Comparison of ENCODE assay signal across 22 mouse cellular contexts in genomic region chr2:11918070-11918469, GRCm38 (mm10).
DNase-seq lines count a peak whose midpoint lies in the region; ATAC-seq lines count a peak whose summit lies in the region.
"Had no signal": no experiment of that assay in that cellular context is flagged by ENCODE, and none has a peak within 500 bp of the region (broad histone marks: within the 10 kb centered on the region; RNA-seq: fewer than 3 reads in every experiment).

No protein-coding gene starts in this region.

- no peaks in the 10 kb centered on the region for H3K27me3 ChIP-seq in midbrain, embryonic 15.5 days (replicated peaks)
- H3K27me3 ChIP-seq: embryonic facial prominence, embryonic 12.5 days; forebrain, embryonic 13.5 days; forebrain, embryonic 15.5 days had no signal

- WGBS in midbrain, embryonic 15.5 days = 90% methylated on average over 5 of the region's 5 CpGs

- H3K4me2 ChIP-seq in midbrain, embryonic 15.5 days = no peak overlapping the region
- H3K4me2 ChIP-seq: embryonic facial prominence, embryonic 12.5 days; forebrain, embryonic 13.5 days; forebrain, embryonic 15.5 days had no signal

- DNase-seq in Muller cell, postnatal 12 days (ENCODE audit: inconsistent ontology term) = peak; percentile 16
- DNase-seq in lung, postnatal 14 days = no peak
- DNase-seq: adrenal gland, adult 8-10 months; adrenal gland, postnatal 14 days; adrenal gland, postnatal 36 days; B cell, adult 2 months; cerebellum, adult 11-12 months; cerebellum, adult 2 months; cerebellum, adult 9-10 months; cerebellum, postnatal 10 days; cerebellum, postnatal 36 days; forebrain, postnatal 0 days had no signal

- no peaks in the 10 kb centered on the region for H3K36me3 ChIP-seq in midbrain, embryonic 15.5 days (replicated peaks)
- H3K36me3 ChIP-seq: embryonic facial prominence, embryonic 10.5 days; embryonic facial prominence, embryonic 12.5 days; forebrain, embryonic 15.5 days had no signal

- no peaks in the 10 kb centered on the region for H3K9me3 ChIP-seq in midbrain, embryonic 15.5 days
- H3K9me3 ChIP-seq: embryonic facial prominence, embryonic 10.5 days; embryonic facial prominence, embryonic 12.5 days; forebrain, embryonic 13.5 days; forebrain, embryonic 15.5 days had no signal

- no peak overlapping the region for H3K9ac ChIP-seq in midbrain, embryonic 15.5 days
- H3K9ac ChIP-seq: embryonic facial prominence, embryonic 12.5 days; forebrain, embryonic 13.5 days; forebrain, embryonic 15.5 days; forebrain, postnatal 0 days had no signal

- H3K4me3 ChIP-seq in midbrain, embryonic 15.5 days = no peak overlapping the region
- H3K4me3 ChIP-seq: embryonic facial prominence, embryonic 10.5 days; embryonic facial prominence, embryonic 12.5 days; forebrain, embryonic 13.5 days; forebrain, embryonic 15.5 days had no signal

- no peak overlapping the region for H3K27ac ChIP-seq in midbrain, embryonic 15.5 days
- H3K27ac ChIP-seq: embryonic facial prominence, embryonic 10.5 days; embryonic facial prominence, embryonic 12.5 days; forebrain, embryonic 13.5 days; forebrain, embryonic 15.5 days had no signal

- peak; percentile 94 for ATAC-seq in granulocyte monocyte progenitor cell, adult 5-6 weeks (replicated peaks; ENCODE audit: poor library complexity, severe bottlenecking)
- ATAC-seq in megakaryocyte progenitor cell, adult 5-6 weeks (replicated peaks; ENCODE audit: poor library complexity) = peak; percentile 89
- ATAC-seq in midbrain, embryonic 15.5 days (replicated peaks) = no peak
- ATAC-seq in CD4-positive, CD25-positive, alpha-beta regulatory T cell, adult 4 months = no peak
- ATAC-seq: activated CD4-positive, CD25-positive, alpha-beta regulatory T cell, adult 4 months; forebrain, embryonic 13.5 days; forebrain, embryonic 15.5 days; forebrain, postnatal 0 days; Patski had no signal

- no peaks in the 10 kb centered on the region for H3K4me1 ChIP-seq in midbrain, embryonic 15.5 days
- H3K4me1 ChIP-seq: embryonic facial prominence, embryonic 10.5 days; embryonic facial prominence, embryonic 12.5 days; forebrain, embryonic 13.5 days; forebrain, embryonic 15.5 days had no signal

Comparison
In these comparisons a context has a peak if more than half of its experiments do, and no peak if none do; other contexts are left out.
1. ATAC-seq: peak in granulocyte monocyte progenitor cell, adult 5-6 weeks (single experiment) and megakaryocyte progenitor cell, adult 5-6 weeks (single experiment); none in midbrain, embryonic 15.5 days (single experiment) and CD4-positive, CD25-positive, alpha-beta regulatory T cell, adult 4 months (single experiment).